Comparison of ENCODE assay signal across 29 mouse cellular contexts in the genomic region with DNA sequence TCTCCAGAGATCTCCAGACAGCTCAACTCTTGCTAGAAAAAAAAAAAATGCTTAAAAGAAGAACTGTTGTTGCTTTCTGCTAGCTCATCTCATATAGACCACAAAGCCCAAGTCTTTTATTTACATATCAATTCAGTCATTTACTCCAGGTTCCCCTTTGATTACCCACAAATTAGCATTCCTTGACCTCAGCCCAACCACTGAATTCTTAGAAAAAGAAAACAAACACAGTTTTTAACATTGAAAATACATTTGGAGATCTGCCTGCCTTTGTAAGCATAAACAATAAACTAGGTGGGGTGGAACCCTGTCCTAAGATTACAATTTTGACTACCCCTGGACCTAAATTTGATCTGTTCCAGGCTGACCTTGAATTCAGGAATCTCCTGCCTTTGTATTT.
"Had no signal": no experiment of that assay in that cellular context is flagged by ENCODE, and none has a peak within 500 bp of the region (broad histone marks: within the 10 kb centered on the region; RNA-seq: fewer than 3 reads in every experiment).

No protein-coding gene starts in this region.

- H3K27ac ChIP-seq: gastrocnemius, adult 2 months; heart, embryonic 10.5 days; hindbrain, embryonic 10.5 days; hindbrain, embryonic 12.5 days; hindbrain, embryonic 14.5 days; intestine, embryonic 15.5 days; kidney, embryonic 15.5 days; kidney, postnatal 0 days; left cerebral cortex, adult 2 months; limb, embryonic 10.5 days; limb, embryonic 12.5 days; liver, embryonic 13.5 days; liver, embryonic 15.5 days had no signal

- H3K9me3 ChIP-seq: heart, embryonic 10.5 days; heart, embryonic 12.5 days; hindbrain, embryonic 10.5 days; hindbrain, embryonic 12.5 days; intestine, embryonic 15.5 days; kidney, embryonic 15.5 days; limb, embryonic 10.5 days; limb, embryonic 12.5 days; liver, embryonic 13.5 days; liver, embryonic 15.5 days had no signal

- ATAC-seq: hindbrain, embryonic 16.5 days; inflammation-experienced regulatory T-cells, adult 6 months; intestine, embryonic 15.5 days; intestine, postnatal 0 days; liver, postnatal 0 days had no signal

- DNase-seq: gastrocnemius, adult 2 months; gastrocnemius, postnatal 10 days; gastrocnemius, postnatal 25 days; heart, adult 18-20 months; heart, postnatal 10 days; heart, postnatal 4 days; kidney, adult 18-20 months; kidney, adult 8-10 months; kidney, postnatal 14 days; kidney, postnatal 36 days; liver; liver, embryonic 13.5 days; liver, postnatal 0 days had no signal

- H3K27me3 ChIP-seq: heart, embryonic 12.5 days; hindbrain, embryonic 12.5 days; intestine, embryonic 15.5 days; kidney, embryonic 15.5 days; limb, embryonic 12.5 days; liver, embryonic 13.5 days; liver, embryonic 15.5 days had no signal

- H3K36me3 ChIP-seq: heart, embryonic 10.5 days; heart, embryonic 12.5 days; hindbrain, embryonic 10.5 days; hindbrain, embryonic 12.5 days; intestine, embryonic 15.5 days; kidney, embryonic 15.5 days; limb, embryonic 10.5 days; limb, embryonic 12.5 days; liver, embryonic 13.5 days; liver, embryonic 15.5 days had no signal

- H3K9ac ChIP-seq: heart, embryonic 12.5 days; hindbrain, embryonic 12.5 days; hindbrain, embryonic 14.5 days; intestine, embryonic 15.5 days; kidney, embryonic 15.5 days; limb, embryonic 12.5 days; liver, embryonic 13.5 days; liver, embryonic 15.5 days; liver, postnatal 0 days had no signal

- H3K4me3 ChIP-seq: gastrocnemius, adult 2 months; heart, embryonic 10.5 days; heart, embryonic 12.5 days; hindbrain, embryonic 10.5 days; hindbrain, embryonic 12.5 days; intestine, embryonic 15.5 days; kidney, embryonic 15.5 days; left cerebral cortex, adult 2 months; limb, embryonic 10.5 days; limb, embryonic 12.5 days; liver, embryonic 13.5 days; liver, embryonic 15.5 days had no signal

- H3K4me2 ChIP-seq: heart, embryonic 12.5 days; hindbrain, embryonic 12.5 days; hindbrain, embryonic 14.5 days; intestine, embryonic 15.5 days; kidney, embryonic 15.5 days; limb, embryonic 12.5 days; liver, embryonic 11.5 days; liver, embryonic 13.5 days; liver, embryonic 15.5 days had no signal

- H3K4me1 ChIP-seq: heart, embryonic 10.5 days; heart, embryonic 12.5 days; hindbrain, embryonic 10.5 days; hindbrain, embryonic 12.5 days; intestine, embryonic 15.5 days; kidney, embryonic 15.5 days; limb, embryonic 10.5 days; limb, embryonic 12.5 days; liver, embryonic 13.5 days; liver, embryonic 15.5 days had no signal
